Mouse (Mus musculus) fat pad, adult 2 months (tissue): Measurements from ENCODE around the gene Gm13304.
"Not testable (repeated sequence)": the region's sequence is repeated elsewhere in the genome, so short reads cannot be mapped to it uniquely, and the experiment has no call there.

Experiments
- DNase-seq: peaks from one replicate; pipeline ENCODE4 v3.0.0-alpha.2; 2011; ENCODE audit warnings: low read depth, low spot score; ENCODE audit errors: extremely low read depth

The Gm13304 gene

DNA sequence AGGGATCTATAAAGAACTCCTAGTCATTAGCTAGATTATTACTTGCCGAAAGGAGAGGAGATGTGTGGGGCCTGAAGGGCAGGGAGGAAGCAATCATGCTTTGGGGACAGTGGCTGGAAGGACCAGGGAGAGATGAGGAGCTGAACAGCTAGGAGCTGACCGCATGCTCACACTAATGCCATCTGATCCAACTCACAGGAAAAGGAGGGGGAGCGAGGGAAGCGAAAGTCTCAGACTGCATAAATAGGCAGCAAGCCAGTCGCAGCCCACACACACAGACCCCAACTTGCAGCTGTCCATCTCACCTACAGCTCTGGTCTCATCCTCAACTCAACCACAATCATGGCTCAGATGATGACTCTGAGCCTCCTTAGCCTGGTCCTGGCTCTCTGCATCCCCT is at the start of gene Gm13304:
Gene Gm13304, plus strand, starts transcription at position 301 of the 400 bp plus-strand sequence.
- not testable (repeated sequence) for DNase-seq

DNA sequence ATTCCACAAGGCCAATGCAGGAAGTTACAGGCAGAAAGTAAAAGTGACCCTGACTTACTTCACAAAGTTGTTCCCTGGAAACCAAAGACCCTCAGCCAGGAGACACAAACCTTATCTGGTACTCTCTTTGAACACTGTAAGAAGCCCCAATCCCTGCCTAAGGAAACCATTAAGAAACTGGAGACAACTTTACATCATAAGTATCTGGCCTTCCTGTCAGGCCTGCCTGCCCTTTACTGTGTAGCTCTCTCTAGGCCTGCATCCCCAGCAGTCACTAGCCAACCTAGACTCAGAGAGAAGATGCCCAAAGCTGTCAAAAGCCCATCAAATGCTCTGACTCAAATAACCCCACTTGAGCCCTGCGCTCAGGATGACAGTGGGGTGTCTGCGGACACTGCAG is 23.7 kb upstream of the Gm13304 start, which contains the start of gene Gm3893:
Gene Gm3893, plus strand, starts transcription at position 301 of the 400 bp plus-strand sequence.
- DNase-seq = not testable (repeated sequence)

DNA sequence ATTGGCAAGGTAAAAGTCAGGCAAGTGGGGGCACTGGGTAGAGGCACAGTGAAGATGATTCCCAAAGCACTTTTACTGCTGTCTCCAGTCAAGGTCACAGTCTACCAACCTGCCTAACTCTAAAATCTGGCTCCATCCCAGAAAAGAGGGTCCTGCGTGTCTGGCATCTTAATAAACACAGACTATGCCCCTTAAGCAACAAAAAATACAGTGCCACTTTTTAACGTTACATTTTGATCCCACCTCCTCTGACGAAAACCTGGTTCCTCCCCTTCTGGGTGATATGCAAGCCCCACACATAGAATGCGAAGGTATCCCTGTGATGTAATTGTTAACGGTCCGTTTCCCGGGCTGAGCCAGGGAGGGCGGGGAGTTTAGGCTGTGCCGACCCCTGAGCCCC is 38.5 kb downstream of the Gm13304 start, which contains the start of gene Gm13306:
Gene Gm13306, plus strand, starts transcription at position 301 of the 400 bp plus-strand sequence.
- DNase-seq = not testable (repeated sequence)
